Mouse (Mus musculus) induced T-regulatory cell, adult 2 months (primary cell): ENCODE data around the gene Wdr18.

Source experiments
- DNase-seq: peaks from one replicate; pipeline ENCODE4 v3.0.0-alpha.2; 2012; ENCODE audit warnings: low read depth

The Wdr18 gene

GRCm38 (mm10) chr10:79977324-79977723 is 17.4 kb downstream of the Wdr18 start:
- no peak for DNase-seq

- DNase-seq, result no peak
Measured at GRCm38 (mm10) chr10:79978061-79978460, 18.1 kb downstream of the Wdr18 start.

GRCm38 (mm10) chr10:79979401-79980155 is 19.6 kb downstream of the Wdr18 start:
- no peak for DNase-seq

- DNase-seq, result no peak
Measured at GRCm38 (mm10) chr10:79983205-79983604, 23.3 kb downstream of the Wdr18 start.

GRCm38 (mm10) chr10:79983670-79984069 is 23.7 kb downstream of the Wdr18 start:
- DNase-seq, result peak; percentile 90

- peak; percentile 95 for DNase-seq
Measured at GRCm38 (mm10) chr10:79984195-79984816, 24.4 kb downstream of the Wdr18 start, which contains the start of gene Tmem259. Gene Tmem259, minus strand, starts transcription at chr10:79984330.

- DNase-seq, result peak; percentile 99
Measured at GRCm38 (mm10) chr10:79984871-79985270, 24.9 kb downstream of the Wdr18 start.

- DNase-seq, result peak; percentile 90
Measured at GRCm38 (mm10) chr10:79985334-79986231, 25.6 kb downstream of the Wdr18 start.

GRCm38 (mm10) chr10:79986232-79986878 is 26.4 kb downstream of the Wdr18 start:
- DNase-seq, result no peak

GRCm38 (mm10) chr10:79986963-79987362 is 27.0 kb downstream of the Wdr18 start:
- peak; percentile 94 for DNase-seq

- DNase-seq, result peak; percentile 56
Measured at GRCm38 (mm10) chr10:79987771-79988505, 28.0 kb downstream of the Wdr18 start.

- peak; percentile 81 for DNase-seq
Measured at GRCm38 (mm10) chr10:79988506-79989271, 28.7 kb downstream of the Wdr18 start, which contains the start of gene Cnn2. Gene Cnn2, plus strand, starts transcription at chr10:79988584.

GRCm38 (mm10) chr10:79989272-79989786 is 29.4 kb downstream of the Wdr18 start:
- DNase-seq, result no peak

GRCm38 (mm10) chr10:79989870-79990269 is 29.9 kb downstream of the Wdr18 start:
- DNase-seq, result no peak

- DNase-seq, result no peak
Measured at GRCm38 (mm10) chr10:79991099-79991498, 31.1 kb downstream of the Wdr18 start.

- peak; percentile 47 for DNase-seq
Measured at GRCm38 (mm10) chr10:79991548-79991947, 31.6 kb downstream of the Wdr18 start.

- DNase-seq, result peak; percentile 72
Measured at GRCm38 (mm10) chr10:79994397-79995115, 34.6 kb downstream of the Wdr18 start.

- peak; percentile 69 for DNase-seq
Measured at GRCm38 (mm10) chr10:79995636-79996035, 35.7 kb downstream of the Wdr18 start.

GRCm38 (mm10) chr10:79996272-79997033 is 36.5 kb downstream of the Wdr18 start, which contains the start of gene Abca7:
Gene Abca7, plus strand, starts transcription at chr10:79996494.
- DNase-seq, result peak; percentile 98
